Mouse (Mus musculus) gastrocnemius, postnatal 25 days (tissue): Measurements from ENCODE around the gene Ehbp1. TPM values are rescaled to one million over a fixed set of nuclear protein-coding genes. Genes with fewer than 3 reads are reported as not detected.

ENCODE experiments used
- DNase-seq: peaks from one replicate; pipeline ENCODE4 v3.0.0; 2022
- total RNA-seq, 2 experiments: library from RNA; stranded (reverse); gene quantifications; 1 replicate in 1 of 2; 2 replicates in 1 of 2; pipeline ENCODE4 v1.2.3; 2021

Gene Ehbp1
- total RNA-seq, 2 experiments from 2014 or later = 11.0 to 14.3 TPM

DNA sequence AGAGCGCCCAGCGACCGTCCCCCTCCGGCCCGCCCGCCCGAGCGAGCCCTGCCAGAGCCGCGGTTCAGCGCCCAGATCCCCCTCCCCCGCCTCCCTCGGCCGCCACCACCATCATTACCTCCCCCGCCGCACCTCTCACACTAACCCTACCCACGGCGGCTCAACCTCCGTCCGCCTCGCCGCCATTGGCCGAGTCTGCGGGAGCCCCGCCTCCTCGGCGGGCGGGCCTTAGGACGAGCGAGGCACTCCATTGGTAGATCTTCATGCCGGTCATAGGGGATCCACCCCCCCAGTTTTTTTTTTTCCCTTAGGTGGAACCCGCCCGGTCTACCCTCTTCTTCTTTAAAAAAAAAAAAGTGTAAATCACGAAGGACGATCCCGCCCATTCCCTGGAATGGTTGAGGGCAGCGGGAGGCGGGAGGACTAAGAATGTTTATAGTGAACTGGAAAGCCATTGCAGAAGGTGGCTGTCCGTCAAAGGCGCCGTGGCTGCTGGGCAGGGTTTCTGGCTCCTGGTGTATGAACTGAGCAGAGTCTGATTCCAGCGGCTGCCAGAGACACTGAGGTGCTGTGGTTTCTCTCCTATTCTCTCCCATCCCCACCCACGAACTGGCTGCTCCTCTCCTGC lies 55.1 kb downstream of the Ehbp1 start:
- peak; percentile 97 for DNase-seq

GRCm38 (mm10) chr11:22286371-22286872 lies 55.7 kb downstream of the Ehbp1 start:
- DNase-seq = peak; percentile 56

DNA sequence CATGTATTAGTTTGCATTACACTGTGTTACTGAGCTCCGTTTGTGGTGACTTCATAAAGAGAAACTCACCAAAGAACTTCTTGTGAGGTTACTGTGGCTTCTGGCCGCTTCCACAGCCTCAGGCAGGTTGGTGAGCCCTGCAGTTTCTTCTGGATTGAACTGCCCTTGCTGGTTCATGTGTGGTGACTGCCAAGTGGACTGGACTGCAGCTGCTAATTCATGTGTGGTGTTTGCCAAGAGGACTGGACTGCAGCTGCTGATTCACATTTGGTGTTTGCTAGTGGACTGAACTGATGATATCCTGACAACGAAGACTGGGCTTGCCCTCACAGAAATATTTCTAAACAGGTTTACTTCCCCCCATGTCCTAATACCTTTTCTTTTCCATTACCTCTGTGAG lies 65.4 kb downstream of the Ehbp1 start:
- no peak for DNase-seq

DNA sequence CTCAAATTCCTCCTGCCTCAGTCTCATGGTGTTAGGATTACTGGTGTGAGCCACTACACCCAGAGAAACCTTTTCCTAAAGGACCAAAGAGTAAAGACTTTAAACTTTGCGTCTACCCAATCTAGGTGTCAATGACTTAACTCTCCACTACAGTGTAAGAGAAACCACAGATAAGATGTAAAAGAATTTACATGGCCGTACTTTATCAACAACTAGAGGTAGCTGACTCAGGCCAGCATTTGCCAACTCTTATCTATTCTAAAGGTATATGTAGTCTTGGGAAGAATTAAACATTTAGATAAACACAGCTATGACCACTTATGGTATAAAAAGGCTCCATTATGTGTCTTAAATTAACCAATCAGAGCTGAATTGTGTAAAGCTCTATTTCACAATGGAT lies 67.9 kb downstream of the Ehbp1 start:
- no peak for DNase-seq

GRCm38 (mm10) chr11:22273378-22273777 lies 68.7 kb downstream of the Ehbp1 start:
- DNase-seq = no peak

DNA sequence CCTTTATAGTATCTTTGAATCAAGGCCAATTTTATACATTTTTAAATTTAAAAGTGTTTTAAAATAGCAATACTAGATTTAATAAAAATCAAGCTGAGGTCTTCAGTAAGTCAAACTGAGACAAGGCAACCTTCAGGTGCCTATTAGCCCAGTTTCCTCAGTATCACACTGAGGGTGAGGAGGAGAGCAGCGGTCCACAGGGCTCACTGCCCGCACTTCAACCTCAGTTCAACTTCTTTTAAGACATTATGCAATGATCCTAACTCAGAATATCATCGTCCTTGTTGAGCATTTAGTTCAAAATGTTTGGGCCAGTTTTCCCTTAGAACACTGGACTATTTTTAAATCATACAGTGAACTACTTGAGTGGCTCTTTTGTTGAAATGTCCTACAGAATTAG lies 70.2 kb downstream of the Ehbp1 start:
- DNase-seq = no peak

GRCm38 (mm10) chr11:22269643-22270042 lies 72.4 kb downstream of the Ehbp1 start:
- no peak for DNase-seq

GRCm38 (mm10) chr11:22269173-22269572 lies 72.9 kb downstream of the Ehbp1 start:
- no peak for DNase-seq

- DNase-seq = no peak
Observed at GRCm38 (mm10) chr11:22267014-22267413, 75.1 kb downstream of the Ehbp1 start.

- DNase-seq = no peak
Observed at GRCm38 (mm10) chr11:22255418-22255817, 86.7 kb downstream of the Ehbp1 start.

DNA sequence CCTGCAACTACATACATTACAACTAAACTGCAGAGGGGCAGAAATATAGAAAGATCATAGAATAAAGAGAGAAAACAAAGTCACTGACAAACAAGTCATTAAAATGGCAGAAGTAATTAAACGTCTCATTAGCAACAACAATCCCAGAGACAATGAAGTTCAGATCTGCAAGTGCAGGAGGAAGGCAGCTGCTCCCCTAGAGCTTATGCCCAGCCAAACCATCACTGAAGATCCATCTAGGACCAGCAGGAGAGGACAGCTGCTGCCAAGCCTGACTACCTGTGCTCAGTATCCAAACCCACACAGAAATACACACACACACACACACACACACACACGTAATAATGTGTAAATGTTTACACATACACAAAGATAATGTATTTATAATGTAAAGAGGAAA lies 92.7 kb downstream of the Ehbp1 start:
- DNase-seq = no peak

GRCm38 (mm10) chr11:22247736-22248135 lies 94.4 kb downstream of the Ehbp1 start:
- DNase-seq = no peak

GRCm38 (mm10) chr11:22247069-22247468 lies 95.0 kb downstream of the Ehbp1 start:
- peak; percentile 57 for DNase-seq

- no peak for DNase-seq
Observed at GRCm38 (mm10) chr11:22235558-22235957, 106.5 kb downstream of the Ehbp1 start.

DNA sequence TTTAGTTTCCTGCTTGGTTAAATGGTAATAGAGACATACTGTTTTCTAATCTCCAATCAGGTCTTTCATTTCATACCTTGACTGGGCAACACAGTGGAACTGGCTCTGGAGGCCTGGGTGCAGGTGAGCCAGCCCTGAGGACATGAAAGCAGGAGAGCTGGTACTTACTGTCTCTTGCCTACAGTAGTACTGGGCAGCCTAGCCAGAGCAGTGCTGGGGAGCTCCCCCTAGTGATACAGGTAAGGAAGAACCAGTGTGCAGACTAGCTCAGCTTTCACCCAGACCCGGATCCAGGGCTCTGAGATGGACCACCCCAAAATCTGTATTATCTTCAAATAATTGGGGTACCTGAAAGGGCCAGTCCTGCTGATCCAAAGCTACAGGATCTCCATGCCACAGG lies 107.4 kb downstream of the Ehbp1 start:
- DNase-seq = no peak

DNA sequence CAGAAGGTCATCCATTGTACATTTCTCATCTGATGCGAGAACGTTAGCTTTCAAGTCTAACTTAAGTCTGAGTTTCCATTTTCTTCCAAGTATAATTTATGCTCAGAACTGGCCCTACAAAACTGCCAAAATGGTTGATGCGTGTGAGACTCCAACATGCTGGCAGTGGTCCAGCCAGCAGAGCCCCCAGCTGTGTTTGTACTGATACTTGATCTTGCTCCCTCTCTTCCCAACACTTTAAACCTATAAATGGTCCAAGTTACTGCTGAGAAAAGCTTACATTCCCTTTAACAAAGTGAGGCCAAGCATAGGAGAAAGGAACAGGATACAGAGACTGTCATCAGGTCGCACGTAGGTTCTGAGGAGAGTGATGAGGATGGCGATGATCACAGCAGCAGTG lies 111.2 kb downstream of the Ehbp1 start:
- no peak for DNase-seq

DNA sequence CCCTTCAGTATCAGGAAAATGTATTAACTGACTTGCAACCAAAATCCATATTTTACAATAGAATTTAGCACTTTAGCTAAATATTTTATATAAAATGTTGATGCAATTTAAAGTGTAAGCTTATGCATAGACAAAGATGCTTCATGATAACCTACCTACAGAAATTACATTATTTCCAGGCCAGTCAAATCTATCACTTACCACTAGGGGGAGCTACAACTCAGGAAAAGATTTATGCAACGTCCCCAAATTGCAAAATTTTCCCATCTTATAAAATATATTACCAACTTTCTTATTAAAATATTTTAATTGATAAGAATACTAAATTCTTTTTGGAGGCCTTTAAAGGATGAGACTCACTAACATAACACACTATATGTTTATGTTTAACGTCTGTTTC lies 116.5 kb downstream of the Ehbp1 start:
- DNase-seq = no peak

DNA sequence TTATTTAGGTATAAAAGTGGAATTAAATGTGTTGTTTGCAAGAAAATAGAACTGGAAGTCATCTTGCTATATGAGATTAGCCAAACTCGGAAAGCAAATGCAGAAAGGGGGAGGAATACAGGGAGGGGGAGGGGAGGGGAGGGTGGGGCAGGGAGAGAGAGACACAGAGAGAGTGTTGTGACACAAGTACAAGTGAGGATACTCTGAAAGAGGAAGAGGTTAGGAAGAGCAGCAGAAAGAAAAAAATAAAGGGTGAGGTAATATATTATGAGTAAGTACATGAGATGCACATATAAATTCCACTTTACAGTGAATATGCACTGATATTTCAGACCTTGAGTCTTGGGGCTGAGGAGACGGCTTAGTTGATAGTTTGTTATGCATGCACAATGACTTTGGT lies 123.9 kb downstream of the Ehbp1 start:
- DNase-seq = no peak

- DNase-seq = no peak
Observed at GRCm38 (mm10) chr11:22216941-22217340, 125.2 kb downstream of the Ehbp1 start.

GRCm38 (mm10) chr11:22206611-22207010 lies 135.5 kb downstream of the Ehbp1 start:
- no peak for DNase-seq

GRCm38 (mm10) chr11:22206191-22206590 lies 135.9 kb downstream of the Ehbp1 start:
- no peak for DNase-seq

DNA sequence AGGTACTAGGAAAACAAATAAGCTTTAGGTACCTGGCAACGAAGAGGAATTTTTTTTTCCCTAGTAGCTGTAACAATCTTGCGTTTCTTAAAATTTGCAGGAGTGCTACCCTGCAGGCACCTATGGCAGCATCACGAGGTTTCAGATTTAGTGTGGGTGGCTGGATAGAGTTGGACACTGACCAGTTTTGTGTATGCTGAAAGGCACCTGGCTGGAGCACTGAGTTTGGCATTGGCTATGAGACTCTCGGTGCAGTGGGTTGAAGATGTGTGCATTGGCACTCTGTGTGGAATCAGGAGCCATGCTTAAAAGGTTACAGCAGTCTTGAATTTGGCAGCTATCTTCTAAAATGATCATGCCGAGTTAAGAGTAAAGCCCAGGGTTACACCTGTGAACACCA lies 138.7 kb downstream of the Ehbp1 start:
- no peak for DNase-seq

DNA sequence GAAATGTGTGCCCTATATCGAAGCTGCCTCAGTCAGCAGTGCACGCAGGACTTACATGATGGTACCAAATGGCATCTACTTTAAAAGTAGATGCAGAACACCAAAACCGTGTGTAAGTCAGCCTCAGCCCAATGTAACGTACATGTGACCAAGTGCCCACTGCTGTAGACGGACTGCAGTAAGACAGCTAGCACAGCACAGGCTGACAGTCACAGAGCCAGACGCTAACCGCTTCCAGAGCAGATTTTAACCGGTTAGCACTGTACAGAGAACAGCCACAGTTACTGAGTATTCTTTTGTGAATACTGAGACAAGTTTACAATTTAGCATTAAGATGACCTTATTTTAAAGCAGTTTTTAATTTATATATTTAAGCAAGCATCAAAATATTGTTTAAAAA lies 141.0 kb downstream of the Ehbp1 start:
- no peak for DNase-seq

- no peak for DNase-seq
Observed at GRCm38 (mm10) chr11:22199881-22200280, 142.2 kb downstream of the Ehbp1 start.

DNA sequence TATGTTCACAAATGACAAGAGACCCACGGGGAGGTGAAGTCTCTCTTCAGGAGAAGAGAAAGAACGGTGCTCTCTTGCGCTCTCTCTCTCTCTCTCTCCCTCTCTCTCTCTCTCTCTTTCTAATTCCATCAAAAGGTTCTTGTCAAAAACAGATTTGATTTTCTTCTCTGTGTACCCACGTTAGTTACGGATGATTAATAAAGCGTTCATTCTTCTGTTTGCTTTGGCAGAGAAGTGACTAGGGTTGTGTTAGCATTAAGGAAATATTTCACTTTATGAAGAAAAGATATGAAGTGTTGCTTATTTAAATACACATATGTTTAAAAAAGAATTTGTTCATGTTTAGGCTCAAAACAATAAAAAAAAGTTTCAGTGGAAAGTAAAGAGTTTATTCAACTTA lies 143.7 kb downstream of the Ehbp1 start:
- DNase-seq = no peak
